Mouse (Mus musculus) kidney, adult 18-20 months (tissue): ENCODE data around the gene Plch2.

Source experiments
- DNase-seq: peaks from one replicate; pipeline ENCODE4 v3.0.0; 2021

Gene Plch2

DNA sequence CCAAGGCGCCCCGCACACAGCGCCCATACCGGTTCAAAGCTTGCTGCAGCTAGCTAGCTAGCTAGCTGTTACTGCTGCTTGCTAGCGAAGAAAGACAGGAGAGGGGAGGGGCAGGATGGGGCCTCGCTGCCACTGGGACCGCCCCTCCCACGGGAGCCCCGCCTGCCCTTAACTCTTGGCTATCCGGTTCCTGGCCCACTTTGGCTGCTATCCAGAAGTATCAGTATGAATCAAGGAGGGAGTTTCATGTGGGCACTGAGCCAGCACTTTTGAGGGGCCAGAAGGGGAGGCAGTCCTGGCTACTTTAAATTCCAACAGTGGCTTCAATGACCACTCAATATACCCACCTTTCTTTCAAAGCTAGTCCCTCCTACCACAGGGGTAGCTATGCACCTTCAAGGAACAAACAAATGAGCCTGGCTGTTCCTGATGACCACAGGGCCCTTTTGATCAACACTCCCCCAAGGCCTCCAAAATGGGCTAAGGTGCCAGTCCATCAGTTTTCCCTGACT, 37.2 kb downstream of the Plch2 start:
- DNase-seq = no peak

DNA sequence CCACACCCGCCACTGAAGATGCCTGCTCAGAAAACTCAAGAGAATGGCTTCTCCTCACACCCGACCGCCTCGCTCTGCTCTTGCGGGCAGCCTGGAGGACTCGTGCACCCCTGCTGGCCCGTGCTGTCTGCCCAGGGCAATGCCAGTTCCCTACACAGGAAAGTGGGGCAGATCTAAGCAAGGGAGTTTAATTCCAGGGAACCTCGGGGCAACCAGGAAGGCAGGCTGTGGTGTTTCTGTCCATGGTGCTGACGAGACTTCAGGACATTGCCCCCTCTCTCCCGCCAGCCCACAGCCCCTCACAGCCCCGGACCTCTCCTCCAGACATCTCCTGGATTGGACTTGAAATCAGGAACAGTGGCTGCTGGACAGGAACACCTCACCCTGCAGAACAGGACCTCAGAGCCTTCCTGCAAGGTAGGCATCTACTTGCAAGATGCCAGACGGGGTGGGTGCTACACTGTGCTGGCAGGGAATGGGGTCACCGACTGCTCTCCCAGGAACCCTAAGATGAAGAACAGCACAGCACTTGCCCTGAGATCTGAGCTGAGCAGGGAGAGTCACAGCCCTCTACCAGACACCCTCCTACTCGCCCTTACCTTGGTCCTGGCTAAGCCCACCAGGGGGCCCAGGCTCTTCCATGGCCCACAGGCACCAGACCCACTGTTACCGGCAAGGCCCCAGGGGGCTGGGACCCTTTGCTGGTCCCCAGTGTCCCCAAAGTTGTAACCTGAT, 37.8 kb downstream of the Plch2 start:
- DNase-seq = peak; percentile 16

DNA sequence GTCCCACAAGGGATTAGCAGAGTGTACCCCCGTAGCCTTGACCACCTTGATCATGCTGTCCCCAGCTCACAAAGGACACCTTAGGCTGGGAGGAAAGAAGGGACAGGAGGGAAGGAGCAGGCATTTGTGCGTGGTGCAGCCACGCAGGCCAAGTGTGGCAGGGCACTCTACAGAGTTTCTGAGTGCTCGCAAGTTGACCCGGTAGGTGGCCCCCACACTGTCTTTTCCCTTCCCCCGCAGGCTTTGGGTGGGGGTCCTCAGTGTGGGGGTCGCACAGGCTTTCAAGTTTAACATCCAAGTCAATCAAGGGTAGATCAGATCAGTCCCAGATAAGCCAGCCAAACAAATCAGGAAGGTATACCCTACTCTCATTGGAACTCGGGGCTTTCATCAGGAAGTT, 38.5 kb downstream of the Plch2 start:
- no peak for DNase-seq

DNA sequence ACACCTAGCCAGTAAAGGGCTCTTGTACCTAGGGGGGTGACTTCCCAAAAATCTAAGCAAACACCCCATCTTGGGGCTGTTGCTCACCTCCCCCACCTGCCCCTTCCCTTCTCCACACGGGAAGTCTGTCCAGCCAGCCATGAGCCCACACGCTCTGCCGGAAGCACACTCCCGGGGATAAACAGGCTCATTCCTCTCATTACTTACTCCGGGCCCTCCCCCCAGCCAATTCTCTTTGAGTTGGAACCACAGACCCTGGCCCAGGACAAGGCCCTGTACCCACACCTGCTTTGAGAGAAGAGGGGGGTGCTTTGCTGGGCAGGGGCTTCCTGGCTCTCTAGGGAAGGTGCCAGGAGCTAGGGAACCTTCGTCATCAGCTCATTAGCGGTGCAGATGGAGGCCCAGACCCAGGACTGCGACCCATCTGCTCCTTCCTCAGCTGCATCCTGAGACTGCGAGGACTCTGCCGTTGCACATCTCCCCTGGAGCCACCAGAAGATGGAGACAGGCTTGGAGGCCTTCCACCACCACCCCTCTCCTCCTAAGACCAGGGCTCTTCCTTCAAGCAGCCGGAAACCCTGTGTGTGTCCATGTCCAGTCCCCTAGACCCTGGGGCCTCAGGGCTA, 39.2 kb downstream of the Plch2 start:
- DNase-seq = no peak

DNA sequence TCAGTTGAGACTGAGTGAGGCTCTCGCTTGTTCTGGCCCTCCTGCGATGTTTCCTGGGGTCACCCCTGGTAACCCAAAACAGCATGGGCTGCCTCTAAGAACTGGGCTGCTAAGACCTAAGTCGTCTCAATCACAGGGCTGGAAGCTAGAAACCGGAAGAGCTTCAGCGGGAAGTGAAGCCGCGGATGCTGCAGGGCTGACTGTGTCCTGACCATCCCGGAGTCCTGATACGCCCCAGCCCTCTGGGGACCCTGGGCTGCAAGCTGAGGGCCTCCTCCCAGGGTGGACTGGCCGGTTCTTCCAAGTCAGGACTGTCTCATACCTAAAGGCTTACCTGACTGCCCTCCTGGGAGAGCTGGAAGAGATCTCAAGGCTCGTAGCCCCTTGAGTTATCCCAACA, 39.8 kb downstream of the Plch2 start:
- DNase-seq = no peak

DNA sequence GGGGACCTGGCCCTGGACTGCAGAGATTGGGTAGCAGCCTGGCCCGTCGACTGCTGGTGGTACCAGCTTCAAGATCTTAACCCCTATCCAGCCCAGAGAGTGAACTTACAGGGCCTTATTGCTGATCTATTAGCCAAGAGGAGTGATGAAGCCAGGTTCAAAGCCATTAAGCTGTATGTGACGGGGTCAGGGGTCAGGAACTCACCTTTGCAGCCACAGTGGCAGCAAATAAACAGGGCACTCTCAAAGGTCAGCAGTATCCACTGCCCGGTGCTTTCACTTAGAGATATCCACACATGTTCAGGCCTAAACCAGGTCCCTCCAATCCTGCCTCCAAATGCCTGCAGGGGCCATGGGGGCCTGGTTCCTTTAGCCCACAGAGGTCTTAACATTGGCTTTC, 41.0 kb downstream of the Plch2 start:
- no peak for DNase-seq

DNA sequence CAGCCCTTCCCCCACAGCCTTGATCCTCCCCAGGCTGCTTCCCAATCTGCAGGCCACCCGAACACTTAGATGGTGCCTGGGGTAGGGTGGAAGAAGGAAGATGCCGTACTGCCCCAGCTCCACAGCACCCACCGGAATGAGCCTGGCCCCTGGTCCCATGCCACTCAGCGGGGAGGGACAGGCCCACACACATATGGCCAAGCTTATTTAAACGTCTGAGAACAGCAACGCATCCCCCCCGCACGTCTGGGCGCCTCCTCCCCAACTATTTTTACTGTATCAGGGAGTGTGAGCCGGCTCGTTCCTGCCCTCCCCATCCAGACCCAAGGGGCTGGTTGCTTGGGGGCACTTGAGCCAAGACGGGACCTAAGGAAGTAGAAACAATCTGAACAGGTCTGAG, 41.8 kb downstream of the Plch2 start:
- no peak for DNase-seq

DNA sequence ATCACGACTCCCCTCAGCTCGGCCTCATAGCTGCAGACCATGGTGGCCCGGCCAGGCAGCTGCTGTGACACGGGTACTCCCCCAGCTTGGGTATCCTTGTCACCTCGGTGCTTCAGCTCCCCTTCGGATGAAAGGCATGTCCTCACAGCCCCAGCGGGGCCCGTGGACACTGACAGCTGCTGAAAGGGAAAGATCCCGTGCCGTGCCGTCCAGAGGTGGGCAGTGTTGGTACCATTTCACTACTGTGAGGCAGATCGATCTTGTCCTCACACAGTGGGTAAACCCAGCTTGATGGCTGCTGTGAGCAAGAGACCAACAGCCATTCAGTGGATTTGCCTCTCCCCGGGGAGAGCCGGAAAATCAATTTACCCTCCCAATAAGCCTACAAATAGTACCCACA, 42.3 kb downstream of the Plch2 start:
- DNase-seq = no peak

DNA sequence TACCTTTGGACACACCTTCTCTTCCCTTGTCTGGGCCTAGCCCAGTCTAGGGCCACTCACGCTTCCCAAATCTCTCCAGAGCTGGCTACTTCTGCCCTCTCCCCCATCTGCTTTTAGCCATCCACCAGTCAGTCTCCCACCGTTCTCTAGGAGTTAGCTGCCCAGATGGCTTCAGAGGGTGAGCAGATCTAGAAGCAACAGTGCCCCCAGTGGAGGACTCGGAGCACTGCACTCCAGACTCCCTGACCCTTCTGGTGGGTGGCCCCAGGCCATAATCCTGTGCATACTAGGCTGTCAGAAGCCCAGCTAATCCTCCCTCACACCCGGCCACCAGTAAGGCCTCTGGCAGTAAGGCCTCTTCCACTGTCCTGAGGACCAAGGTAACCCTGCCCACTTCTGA, 43.8 kb downstream of the Plch2 start:
- DNase-seq = peak; percentile 55

DNA sequence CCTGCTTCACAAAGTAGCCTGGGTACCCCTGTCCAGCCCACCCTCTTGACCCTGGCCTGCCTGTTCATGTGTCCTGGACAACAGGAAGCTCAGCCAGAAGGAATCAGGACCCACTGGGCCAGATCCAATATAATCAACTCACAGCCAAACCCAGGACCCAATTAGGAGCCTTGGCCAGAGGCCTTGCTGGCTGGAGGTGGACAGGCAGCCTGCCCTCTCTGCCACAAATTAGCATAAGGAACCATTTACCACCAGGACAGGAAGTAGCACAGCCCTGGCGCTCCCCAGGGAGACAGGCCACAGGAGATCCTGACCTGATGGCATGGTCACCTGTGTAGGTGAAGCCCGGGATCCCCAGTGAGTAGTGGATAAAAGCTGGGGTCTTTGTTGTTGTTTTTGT, 44.5 kb downstream of the Plch2 start:
- DNase-seq = no peak

DNA sequence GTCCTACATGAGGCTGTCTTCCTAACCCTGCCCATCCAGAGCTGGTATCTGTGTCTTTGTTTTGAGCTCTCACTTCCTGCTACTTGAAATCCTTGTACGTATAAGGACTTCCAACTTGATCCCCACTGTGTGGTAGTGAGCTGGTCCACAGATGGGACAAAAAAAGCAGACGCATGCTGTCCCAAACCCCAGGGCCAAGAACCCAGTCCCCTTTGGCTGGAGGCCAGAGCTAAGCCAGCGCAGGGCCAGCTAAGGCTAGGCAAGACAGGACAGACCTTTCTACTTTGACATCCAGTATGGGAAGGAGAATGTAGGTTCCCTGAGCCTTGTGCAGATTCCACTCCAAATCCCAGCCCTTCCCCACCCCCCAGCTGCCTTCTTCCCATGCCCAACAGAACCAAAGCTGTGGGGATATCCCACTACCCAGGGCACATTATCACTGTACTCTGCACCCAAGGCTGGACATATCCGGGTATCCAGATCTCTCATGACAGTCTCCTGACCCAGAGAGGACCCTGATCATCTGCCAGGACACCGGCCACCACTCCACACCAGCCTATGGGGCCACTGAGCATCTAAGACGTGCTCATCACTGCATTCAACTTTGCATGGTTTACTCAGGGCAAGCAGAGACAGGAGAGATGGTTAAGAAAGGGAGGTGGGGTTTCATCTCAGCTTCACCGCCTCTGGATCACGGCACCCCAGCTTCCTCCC, 45.1 kb downstream of the Plch2 start:
- DNase-seq = no peak

DNA sequence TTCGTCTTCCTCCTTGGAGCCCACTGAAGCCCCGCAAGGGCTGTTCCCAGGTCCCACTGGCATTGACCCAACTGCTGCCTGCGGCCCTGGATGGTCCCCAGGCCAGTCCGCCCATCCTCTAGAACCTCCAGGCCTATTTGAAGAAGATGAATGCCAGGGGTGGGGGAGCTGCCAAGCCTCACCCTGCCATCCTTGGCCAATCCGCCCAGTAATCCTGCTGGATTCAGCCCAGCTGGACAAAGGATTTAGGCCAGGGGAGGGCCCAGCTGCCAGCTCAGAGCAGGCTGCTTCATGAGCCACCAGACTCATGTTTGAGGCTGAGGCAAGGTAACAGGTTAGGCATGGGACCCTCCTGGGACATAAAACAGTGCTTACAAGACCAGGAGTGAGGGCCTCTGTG, 45.7 kb downstream of the Plch2 start:
- DNase-seq = no peak

DNA sequence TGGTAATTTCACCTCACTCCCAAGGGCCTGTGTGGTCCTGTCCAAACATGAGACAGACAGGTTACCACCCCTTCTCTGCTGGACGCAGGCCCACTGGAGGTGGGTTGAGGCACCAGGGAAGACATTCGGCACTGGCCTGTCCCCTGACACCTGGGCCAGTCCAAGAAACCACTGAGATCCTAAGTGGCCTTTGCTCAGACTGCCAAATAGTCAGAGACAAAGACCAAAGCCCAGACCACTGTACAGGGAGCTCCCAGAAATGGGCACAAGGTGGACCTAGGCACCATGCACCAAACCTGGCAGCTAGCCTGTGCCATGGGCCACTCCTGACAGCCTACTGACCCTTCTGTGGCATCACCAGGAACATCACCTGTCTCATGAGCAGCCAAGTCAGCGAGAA, 47.4 kb downstream of the Plch2 start:
- no peak for DNase-seq

DNA sequence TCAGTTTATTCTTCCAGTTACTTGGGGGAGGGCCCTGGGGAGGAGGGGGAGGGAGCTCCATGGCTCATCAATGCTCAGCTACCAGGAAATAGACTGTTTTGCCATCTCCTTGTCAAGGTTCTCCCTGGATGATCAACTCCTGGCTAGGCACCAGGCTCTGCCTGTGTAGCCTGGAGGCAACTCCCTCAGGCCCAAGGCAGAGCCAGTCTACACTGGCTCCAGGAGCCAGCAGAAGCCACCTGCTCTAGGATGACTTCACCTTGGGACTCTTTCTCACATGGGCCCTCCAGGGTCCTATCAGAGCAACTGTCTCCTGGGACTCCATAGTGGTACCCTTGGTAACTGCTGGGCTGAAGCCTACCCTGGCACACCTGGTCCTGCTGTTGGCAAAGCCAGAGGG, 48.5 kb downstream of the Plch2 start:
- DNase-seq = no peak

DNA sequence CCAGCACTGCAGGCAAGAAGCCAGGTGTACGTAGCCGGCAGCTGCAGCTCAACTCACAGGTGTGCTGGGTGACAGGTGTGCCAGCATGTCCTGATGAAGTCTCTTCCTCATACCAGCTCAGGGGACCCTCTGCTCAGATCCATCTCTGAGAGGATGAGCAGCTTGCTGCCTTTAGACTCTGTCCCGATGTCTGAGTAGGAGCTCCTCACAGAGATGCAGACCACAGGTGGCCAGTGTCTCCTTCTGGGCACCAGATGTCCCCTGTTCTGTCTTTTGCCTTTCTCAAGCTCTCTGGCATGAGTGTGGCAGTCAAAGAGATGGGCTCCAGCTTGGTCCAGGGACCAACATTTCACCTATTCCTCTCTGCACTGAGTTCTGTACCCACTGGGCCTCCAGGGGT, 48.9 kb downstream of the Plch2 start:
- no peak for DNase-seq

DNA sequence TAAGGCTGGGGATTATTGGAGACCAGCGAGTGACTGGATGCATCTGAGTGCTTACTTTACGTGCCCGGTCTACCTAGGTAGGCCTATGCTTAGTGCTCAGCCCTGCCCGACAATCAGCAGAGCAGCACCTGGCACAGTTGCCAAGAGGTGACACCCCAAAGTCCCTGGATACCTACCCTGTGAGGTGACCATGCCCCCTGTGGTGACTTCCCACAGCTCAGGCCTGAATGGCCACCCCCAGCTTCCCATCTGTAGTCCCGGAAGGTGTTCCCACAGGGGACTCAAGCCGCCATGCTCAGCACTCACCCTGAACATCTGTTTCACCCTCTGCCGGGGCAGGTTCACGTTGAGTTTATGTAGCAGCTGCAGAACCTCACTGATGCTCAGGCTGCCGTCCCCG, 50.3 kb downstream of the Plch2 start:
- no peak for DNase-seq

DNA sequence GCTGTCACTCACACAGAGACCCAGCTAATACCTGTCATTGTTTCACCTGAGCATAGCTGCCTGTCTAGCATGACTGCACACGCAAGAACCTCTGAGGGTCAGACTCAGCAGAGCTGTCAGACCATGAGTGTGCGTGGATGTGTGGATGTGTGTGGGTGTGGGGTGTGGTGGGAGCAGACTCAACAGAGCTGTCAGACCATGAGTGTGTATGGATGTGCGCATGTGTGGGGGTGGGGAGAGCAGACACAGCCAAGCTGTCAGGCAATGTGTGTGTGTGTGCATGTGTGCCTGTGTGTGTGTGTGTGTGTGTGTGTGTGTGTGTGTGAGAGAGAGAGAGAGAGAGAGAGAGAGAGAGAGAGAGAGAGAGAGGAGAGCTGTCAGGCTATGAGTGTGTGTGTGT, 51.3 kb downstream of the Plch2 start:
- DNase-seq = no peak

DNA sequence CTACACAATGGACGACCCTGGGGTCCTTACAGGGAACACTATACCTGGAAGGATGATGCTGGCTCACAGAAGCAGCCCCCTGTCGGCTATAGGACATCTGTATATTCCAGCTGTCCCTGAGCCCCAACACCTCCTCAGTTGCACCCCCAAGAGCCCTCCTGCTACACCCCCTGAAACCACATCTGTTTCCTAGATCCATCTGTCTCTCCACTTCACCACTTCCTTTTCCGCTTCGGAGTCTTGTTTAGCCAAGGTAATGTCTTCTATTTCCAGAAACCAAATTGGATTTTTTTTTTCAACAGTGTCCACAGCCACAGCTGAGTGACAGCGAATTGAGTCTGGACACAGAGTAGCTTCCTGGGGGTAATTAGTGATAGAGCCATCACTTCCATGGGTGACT, 57.2 kb downstream of the Plch2 start:
- DNase-seq = no peak

DNA sequence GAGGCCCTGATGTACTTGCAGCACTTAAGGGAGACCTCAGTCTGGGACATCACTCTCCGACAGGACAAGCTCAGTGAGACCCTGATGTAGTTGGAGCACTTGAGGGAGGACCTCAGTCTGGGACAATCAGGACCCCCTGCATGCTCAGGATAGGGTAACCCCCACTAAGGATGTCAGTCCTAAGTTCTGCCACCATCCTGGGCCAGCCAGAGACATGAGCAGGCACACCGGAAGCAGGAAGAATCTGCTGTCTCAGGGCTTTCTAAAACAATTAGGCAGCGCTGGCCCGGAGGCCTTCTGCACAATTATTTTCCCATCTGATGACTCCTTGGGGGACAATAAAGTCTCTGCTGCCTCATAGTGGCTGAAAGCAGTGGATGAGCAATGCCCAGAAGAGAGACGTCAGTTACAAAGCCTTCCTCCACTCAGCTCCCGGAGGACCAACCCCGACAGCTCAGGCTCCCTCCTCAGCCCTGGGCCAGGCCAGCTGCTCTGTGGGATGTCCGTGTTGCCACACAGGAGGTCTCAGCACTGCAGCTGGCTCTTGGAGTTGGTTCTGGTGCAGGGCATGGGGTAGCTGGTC, 59.9 kb downstream of the Plch2 start:
- DNase-seq = no peak

DNA sequence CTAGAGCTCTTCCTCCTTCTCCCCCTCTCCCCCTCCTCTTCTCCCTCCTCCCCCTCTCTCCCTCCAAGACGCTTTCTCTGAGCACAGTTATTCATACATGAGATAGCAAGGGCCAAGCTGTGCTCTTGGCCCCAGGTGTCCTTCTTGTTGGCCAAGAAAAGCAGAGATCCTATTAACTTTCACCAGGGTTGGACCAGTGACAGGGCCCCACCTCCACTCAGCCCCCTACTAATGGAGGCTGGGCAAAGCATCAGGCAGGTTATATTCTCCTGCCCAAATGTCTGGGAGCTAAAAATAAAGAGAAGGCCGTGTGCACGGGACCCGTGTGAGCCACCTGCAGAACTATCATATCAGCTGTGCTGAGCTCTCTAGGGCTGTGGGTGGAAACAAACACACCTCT, 61.7 kb downstream of the Plch2 start:
- DNase-seq = no peak

DNA sequence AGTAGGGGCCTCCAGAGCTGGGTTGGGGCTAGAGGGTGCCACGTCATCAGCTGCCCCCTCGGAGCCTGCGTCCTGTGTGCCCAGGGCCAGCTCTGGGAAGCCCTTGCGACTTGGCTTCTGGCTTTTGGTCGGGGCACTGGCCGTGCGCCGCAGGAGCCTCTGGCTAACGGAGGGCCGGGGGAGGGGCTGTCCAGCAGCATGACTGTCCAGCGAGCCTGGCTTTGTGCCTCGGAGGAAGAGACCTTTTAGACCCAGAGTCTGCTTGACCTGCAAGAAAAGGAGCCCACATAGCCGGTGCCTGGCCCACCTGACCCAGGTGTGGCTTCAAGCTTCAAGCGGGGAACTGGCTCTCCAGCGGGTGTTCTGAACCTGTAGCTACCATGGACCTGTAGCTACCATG, 69.8 kb downstream of the Plch2 start:
- no peak for DNase-seq

DNA sequence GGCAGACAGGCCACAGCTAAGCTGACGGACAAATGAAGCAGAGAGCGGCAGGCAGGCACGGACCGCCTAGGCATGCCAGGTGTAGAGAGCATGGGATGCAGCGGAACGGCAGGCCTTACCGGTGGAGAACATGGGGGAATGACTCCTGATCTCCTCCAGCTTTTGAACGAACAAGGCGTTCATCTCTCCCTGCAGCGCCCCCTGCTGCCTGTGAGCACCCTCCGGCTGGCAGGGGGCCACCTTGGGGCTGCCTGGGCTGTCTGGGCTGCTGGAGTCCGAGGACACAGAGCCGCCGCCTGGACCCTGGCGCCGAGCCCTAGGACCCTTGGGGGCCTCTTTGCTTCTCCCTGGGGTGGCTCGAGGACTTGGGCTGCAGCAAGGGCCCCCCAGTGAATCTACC, 70.5 kb downstream of the Plch2 start:
- DNase-seq = peak; percentile 76

DNA sequence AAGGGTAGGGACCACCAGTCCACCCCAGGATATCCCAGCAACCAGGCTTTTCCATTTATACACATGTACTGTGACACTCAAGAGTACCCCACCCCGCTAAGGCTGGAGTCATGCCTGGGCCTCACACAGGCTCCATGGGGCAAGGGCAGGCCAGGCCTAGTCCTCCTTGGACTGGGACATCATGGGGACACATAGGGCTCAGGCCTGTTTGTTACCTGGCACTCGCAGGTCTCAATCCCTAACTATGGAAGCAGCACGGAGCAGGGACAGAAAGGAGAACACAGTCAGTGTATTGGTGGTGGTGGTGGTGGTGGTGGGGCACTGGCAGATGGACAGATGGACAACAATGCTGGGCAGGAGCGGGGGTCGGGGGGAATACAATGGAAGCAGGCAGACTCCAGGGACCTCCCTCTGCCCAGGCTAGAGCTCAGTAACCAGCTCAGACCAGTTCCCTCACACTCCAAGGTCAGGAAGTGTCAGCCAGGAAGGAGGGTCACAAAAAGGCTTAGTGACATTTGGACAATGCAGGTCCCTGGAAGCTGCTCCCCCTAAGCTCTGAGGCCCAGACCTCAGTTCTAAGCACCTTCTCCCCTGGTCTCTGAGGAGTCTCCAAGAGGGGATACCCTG, 71.3 kb downstream of the Plch2 start:
- DNase-seq = no peak
